Mouse (Mus musculus) spleen, adult 2 months (tissue): ENCODE measurements around the gene Gm9903. TPM values are rescaled to one million over a fixed set of nuclear protein-coding genes. Genes with fewer than 3 reads are reported as not detected.

Experiments used
- DNase-seq, 2 experiments: peaks; one replicate each; pipeline versions ENCODE4 v3.0.0 to v3.0.0-alpha.2; 2012 to 2021; ENCODE audit warnings: low spot score in 2 of 2, low read depth in 1 of 2
- H3K27ac ChIP-seq: fragments of 200-500 bp; 2 replicates; pipeline ENCODE4 v1.5.1; 2012; ENCODE audit warnings: low read length, inconsistent platforms; ENCODE audit not compliant: insufficient read depth
- H3K27me3 ChIP-seq: fragments of 200-500 bp; 2 replicates; pipeline ENCODE4 v1.6.1; 2012; ENCODE audit warnings: mild to moderate bottlenecking, moderate library complexity, low read length, inconsistent platforms; ENCODE audit not compliant: control insufficient read depth, insufficient read depth
- H3K36me3 ChIP-seq: fragments of 200-500 bp; 2 replicates; pipeline ENCODE4 v1.6.1; 2012; ENCODE audit warnings: mild to moderate bottlenecking, low read length, inconsistent platforms; ENCODE audit not compliant: control insufficient read depth, insufficient read depth
- H3K4me1 ChIP-seq: fragments of 200-500 bp; 2 replicates; pipeline ENCODE4 v1.6.1; 2011; ENCODE audit warnings: inconsistent platforms; ENCODE audit not compliant: control insufficient read depth, insufficient read depth, insufficient read length
- H3K4me3 ChIP-seq: fragments of 200-500 bp; 2 replicates; pipeline ENCODE4 v1.5.1; 2011; ENCODE audit warnings: mild to moderate bottlenecking, inconsistent platforms; ENCODE audit not compliant: insufficient read depth, insufficient read length; ENCODE audit errors: extremely low read depth
- CTCF ChIP-seq: fragments of 200-500 bp; IDR thresholded peaks from 2 replicates; pipeline ENCODE4 v1.5.1; 2011; ENCODE audit warnings: mild to moderate bottlenecking, inconsistent platforms; ENCODE audit not compliant: insufficient read depth, insufficient read length, insufficient replicate concordance; ENCODE audit errors: extremely low read depth
- POLR2A ChIP-seq: fragments of 200-500 bp; IDR thresholded peaks from 2 replicates; pipeline ENCODE4 v1.6.1; 2011; ENCODE audit warnings: low read depth, low read length, inconsistent platforms
- WGBS: fragments of 180-500 bp; shearing (Covaris S2); methylation state at CpG from one replicate; pipeline ENCODE4 v1.1.7; 2018; 5-methylcytosine and 5-hydroxymethylcytosine counted together
- polyA plus RNA-seq: library from polyadenylated mRNA; depleted of rRNA; stranded (reverse); fragments of >200 nt; gene quantifications from 2 replicates; pipeline ENCODE4 v1.2.3, GENCODE M21; 2012

Gm9903 gene
- polyA plus RNA-seq, 1 experiment, result 0.43 TPM

DNA sequence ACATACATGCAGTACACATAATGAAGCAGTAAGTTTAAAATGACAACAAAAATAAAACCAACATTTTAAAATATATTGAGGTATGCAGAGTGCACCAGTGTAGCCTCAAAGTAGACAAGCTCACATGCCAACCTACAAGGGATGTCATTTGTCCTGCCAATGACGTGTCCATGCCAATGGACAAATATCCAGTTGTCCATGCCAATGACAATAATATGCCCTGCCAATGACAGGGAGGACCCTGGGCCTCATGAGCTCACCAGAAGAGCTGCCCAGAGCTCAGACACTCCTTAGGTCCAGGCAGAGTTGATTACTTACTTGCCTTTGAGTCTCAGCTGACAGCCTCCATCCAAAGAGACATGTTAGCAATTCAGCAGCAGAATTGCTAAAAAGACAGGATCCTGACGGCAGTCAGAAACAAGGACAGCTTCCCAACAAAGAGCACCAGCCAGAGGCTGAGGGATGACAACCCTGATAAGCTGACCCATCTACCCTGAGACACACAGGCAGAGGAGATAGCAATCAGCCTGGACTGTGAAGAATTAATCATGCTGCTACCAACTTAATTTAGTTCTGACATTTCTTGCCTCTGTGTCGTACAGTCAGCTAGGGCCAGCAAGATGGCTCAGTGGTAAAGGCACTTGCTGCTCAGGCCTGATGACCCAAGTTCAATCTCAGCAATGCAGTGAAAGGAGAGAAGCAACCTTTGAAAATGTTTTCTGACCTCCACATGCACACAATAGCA lies 8.1 kb downstream of the Gm9903 start:
- 92% methylated on average over 3 of the region's 3 CpGs for WGBS
- TF ChIP-seq CTCF (no peak), POLR2A (no peak)
- H3K4me1 ChIP-seq, result no peaks in the 10 kb centered on the region
- no peak for DNase-seq
- H3K27me3 ChIP-seq, result no peaks in the 10 kb centered on the region
- H3K4me3 ChIP-seq, result no peak overlapping the region
- H3K36me3 ChIP-seq, result peaks cover 18% of the 10 kb centered on the region
- H3K27ac ChIP-seq, result no peak overlapping the region

DNA sequence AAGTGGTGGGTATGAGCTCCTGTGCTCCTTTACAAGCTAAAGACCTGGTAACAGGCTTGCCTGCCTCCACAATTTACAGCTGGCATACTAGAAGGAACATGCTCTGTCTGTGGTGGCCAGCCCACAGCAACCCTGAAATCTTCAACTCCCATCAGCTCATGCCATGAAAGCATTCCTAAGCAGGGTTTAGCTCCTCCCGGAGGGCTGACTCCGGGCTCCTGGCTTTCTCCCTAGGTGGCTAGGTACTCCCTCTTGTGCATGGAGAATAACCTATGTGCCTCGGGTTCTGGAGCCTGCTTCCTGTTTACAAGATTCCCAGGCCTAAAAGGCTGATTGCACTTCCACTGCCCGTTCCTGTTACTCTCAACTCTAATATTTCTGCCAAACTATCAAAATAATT lies 9.1 kb downstream of the Gm9903 start:
- Histone ChIP-seq H3K36me3 (peaks cover 26% of the 10 kb centered on the region), H3K4me1 (no peaks in the 10 kb centered on the region), H3K27ac (no peak overlapping the region), H3K27me3 (no peaks in the 10 kb centered on the region), H3K4me3 (no peak overlapping the region)
- 81% methylated on average over 4 of the region's 4 CpGs for WGBS
- TF ChIP-seq CTCF, result no peak
- no peak for DNase-seq

DNA sequence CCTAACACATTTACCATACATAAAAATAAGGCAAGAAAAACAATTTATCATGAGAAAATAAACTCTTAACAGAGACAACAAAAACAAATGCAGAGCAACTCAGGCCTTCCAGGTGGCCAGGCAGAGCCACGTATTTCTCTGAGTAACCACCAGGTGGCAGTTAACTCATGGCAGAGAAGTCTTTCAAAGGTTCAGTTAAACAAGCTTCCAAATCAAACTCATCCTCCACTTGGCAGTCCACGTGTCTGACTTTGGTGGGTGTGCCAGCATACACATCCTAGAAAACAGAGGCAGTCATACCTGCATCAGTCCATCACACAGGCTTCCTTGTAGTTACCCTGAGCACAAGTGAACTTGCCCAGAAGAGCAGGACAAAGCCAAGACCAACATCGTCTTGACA lies 10.9 kb downstream of the Gm9903 start:
- Histone ChIP-seq H3K4me1 (no peaks in the 10 kb centered on the region), H3K27ac (no peak overlapping the region), H3K36me3 (peaks cover 36% of the 10 kb centered on the region), H3K4me3 (no peak overlapping the region), H3K27me3 (no peaks in the 10 kb centered on the region)
- TF ChIP-seq CTCF (peak; percentile 44; the same call in 1 of the 2 replicates), POLR2A (no peak)
- DNase-seq, result peak in 1 of 2 experiments; percentile 49
- WGBS, result 40% methylated on average over 3 of the region's 3 CpGs

DNA sequence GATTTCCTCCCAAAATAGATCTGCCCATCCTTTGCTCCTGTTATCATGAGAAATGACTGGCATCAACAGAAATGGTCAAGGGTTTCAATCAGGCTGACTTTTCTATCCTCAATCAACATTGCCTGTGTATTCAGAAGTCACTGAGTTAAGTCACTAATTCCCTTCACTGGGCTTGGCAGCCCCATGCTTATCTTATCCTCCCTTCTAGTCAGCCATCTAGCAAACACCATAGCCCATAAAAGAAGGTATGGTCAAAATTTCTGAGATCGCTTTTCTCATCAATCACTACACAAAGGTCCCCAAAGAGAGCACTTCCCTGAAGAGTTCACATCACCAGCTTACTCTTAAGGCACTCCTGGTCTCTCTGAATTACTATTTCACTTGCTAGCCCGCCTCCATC lies 21.3 kb downstream of the Gm9903 start:
- Histone ChIP-seq H3K27ac (peak overlapping the region; percentile 99; the same call in 1 of the 2 replicates), H3K27me3 (no peaks in the 10 kb centered on the region), H3K4me3 (peak overlapping the region; percentile 91; the same call in 1 of the 2 replicates), H3K36me3 (peaks cover 14% of the 10 kb centered on the region), H3K4me1 (peaks cover 13% of the 10 kb centered on the region; the same call in 1 of the 2 replicates)
- DNase-seq, result no peak
- 17% methylated on average over 2 of the region's 2 CpGs for WGBS
- TF ChIP-seq POLR2A (no peak), CTCF (no peak)

DNA sequence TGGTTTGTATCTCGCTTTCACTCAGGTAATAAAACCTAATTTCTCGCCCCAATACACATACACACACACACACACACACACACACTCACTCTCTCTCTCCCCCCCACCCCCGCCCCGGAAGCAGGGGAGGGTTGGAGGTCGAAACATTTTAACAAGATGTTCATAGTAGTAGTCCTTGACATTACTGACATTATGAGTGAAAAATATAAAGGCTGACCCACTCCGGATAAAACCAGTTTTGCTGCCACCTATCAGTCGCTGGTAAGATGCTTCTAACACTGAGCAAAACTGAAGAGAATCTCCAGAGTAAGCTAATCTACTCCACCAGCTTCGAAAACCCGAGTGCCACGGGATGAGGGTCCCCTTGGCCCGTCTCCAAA lies 21.8 kb downstream of the Gm9903 start:
- DNase-seq, result no peak
- Histone ChIP-seq H3K27ac (peak overlapping the region; percentile 99), H3K4me1 (peaks cover 14% of the 10 kb centered on the region; the same call in 1 of the 2 replicates), H3K27me3 (no peaks in the 10 kb centered on the region), H3K36me3 (peaks cover 11% of the 10 kb centered on the region), H3K4me3 (peak overlapping the region; percentile 91)
- 1% methylated on average over 11 of the region's 11 CpGs for WGBS
- TF ChIP-seq CTCF (no peak), POLR2A (no peak)

DNA sequence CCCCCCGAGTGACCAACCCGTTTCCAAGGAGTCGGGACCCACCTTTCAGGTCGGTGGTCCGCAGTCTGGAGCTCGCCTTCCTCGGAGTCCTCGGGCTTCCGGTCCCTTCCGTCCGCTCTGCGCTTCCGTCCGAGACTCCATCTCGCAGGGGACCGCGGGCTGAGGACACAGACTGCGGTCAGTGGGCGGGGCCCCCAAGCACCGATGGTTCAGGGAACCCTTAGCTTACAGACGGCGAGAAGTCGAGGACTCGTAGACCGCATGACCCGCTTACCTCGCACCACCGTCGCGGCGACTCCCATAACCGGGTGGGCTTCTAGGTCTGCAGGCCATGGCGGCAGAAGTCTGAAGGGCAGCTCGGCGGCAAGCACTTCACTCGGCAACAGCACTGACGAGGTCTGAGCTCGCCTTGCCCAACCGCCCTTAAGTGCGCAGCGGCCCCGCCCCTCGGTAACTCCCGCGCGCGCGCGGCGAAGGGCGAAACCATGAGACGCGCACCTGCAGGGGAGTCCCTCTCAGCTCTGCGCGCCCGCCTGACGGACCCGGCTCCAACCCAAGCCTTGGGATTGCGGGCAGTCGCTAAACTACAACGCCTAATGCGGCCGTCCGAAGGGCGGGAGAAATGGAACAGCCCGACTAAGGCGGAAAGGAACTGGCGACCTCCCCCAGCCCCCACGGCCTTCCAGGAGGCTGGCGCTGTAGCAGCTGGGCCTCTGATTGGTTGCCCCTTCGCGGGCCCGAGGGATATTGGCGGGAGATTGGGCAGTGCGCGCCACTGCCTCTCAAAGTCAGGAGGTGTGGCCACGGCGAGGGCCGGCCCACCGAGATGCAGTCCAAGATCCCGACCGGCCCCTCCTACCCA lies 22.4 kb downstream of the Gm9903 start, which contains the start of gene Slbp:
TSS of gene Slbp (minus strand) at position 654 of the 862 bp plus-strand sequence.
- Histone ChIP-seq H3K4me3 (peak within 1 kb of the TSS; percentile 91), H3K27me3 (no peaks in the 10 kb centered on the region), H3K4me1 (peaks cover 20% of the 10 kb centered on the region; the same call in 1 of the 2 replicates), H3K36me3 (peaks cover 9% of the 10 kb centered on the region), H3K27ac (peak within 1 kb of the TSS; percentile 99)
- WGBS, result under 1% methylated on average over 82 of the region's 82 CpGs
- TF ChIP-seq CTCF, result no peak
- TF ChIP-seq POLR2A, result peak; percentile 98
- DNase-seq, result peak; percentile 92 to 94
